Mouse (Mus musculus): ENCODE measurements around the gene Per1. TPM values are rescaled to one million over a fixed set of nuclear protein-coding genes. Genes with fewer than 3 reads are reported as not detected.
A peak's percentile ranks its signal among the peaks of the same experiment; 100 is the strongest.

The Per1 gene
- total and polyA plus RNA-seq, 2 experiments from 2014 or later, result 15.2 to 38.3 TPM

GRCm38 (mm10) chr11:69121741-69122335, 26.8 kb downstream of the Per1 start:
- no peaks in the 10 kb centered on the region for H3K36me3 ChIP-seq (ENCODE audit: insufficient read depth)
- peak overlapping the region; percentile 85 for H3K4me3 ChIP-seq (ENCODE audit: low read depth, low read length)
- no peaks in the 10 kb centered on the region for H3K9me3 ChIP-seq (ENCODE audit: low read length)
- peak overlapping the region; percentile 75 for H3K27ac ChIP-seq (ENCODE audit: low read depth, low read length)
- no peak for TF ChIP-seq CTCF (IDR thresholded peaks at IDR 0.05; ENCODE audit: low read depth)
- peak; percentile 61 for DNase-seq
- 3% methylated on average over 31 of the region's 32 CpGs for WGBS
- peaks cover 18% of the 10 kb centered on the region for H3K4me1 ChIP-seq (ENCODE audit: insufficient read depth)
- no peaks in the 10 kb centered on the region for H3K27me3 ChIP-seq (ENCODE audit: insufficient read depth, low read length)
- peak overlapping the region; percentile 73 for H3K9ac ChIP-seq
- H3K4me2 ChIP-seq (ENCODE audit: low read depth), result peak overlapping the region; percentile 96
- ATAC-seq, result no peak

- DNase-seq (peak; percentile 89), ATAC-seq (peak; percentile 63)
- WGBS, result 1% methylated on average over 65 of the region's 66 CpGs
- no peaks in the 10 kb centered on the region for H3K9me3 ChIP-seq (ENCODE audit: low read length)
- H3K4me3 ChIP-seq (ENCODE audit: low read depth, low read length), result peak within 1 kb of the TSS; percentile 85
- peaks cover 18% of the 10 kb centered on the region for H3K4me1 ChIP-seq (ENCODE audit: insufficient read depth)
- H3K36me3 ChIP-seq (ENCODE audit: insufficient read depth), result no peaks in the 10 kb centered on the region
- peak within 1 kb of the TSS; percentile 96 for H3K4me2 ChIP-seq (ENCODE audit: low read depth)
- peak within 1 kb of the TSS; percentile 75 for H3K27ac ChIP-seq (ENCODE audit: low read depth, low read length)
- no peaks in the 10 kb centered on the region for H3K27me3 ChIP-seq (ENCODE audit: insufficient read depth, low read length)
- H3K9ac ChIP-seq, result peak within 1 kb of the TSS; percentile 73
- peak; percentile 79 for TF ChIP-seq CTCF (IDR thresholded peaks at IDR 0.05; ENCODE audit: low read depth)
Observed at GRCm38 (mm10) chr11:69122336-69122951, 27.4 kb downstream of the Per1 start, which contains the start of gene 9130213A22Rik. TSS of gene 9130213A22Rik (minus strand) at chr11:69122589.

DNA sequence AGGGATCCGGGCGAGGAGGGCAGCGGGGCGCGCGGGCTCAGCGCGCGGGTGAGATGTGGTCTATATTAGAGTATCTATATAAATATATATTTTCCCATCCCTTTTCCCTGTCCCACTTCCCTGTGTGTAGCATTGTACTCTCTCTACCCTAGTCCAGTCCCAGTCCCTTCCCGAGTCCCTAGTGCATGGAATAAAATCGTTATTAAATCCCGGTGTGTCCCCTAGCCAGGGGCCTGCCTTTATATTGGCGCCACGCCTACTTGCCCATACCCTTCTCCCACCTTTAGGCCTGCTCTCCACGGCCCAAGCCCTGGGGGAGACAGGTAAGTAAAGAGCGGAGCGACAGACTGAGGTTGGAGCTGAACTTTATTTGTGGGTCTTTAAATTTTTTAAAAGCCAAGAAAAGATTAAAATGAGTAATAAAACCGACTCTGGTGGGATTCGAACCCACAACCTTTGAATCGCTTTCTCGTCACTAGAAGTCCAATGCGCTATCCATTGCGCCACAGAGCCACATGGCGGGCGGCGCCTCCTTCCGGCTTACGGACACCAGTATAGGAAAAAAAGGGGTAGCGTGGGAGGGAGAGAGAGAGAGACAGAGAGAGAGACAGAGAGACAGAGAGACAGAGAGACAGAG, 28.2 kb downstream of the Per1 start:
- peaks cover 18% of the 10 kb centered on the region for H3K4me1 ChIP-seq (ENCODE audit: insufficient read depth)
- peak overlapping the region; percentile 73 for H3K9ac ChIP-seq
- ATAC-seq, result no peak
- peak; percentile 52 for TF ChIP-seq CTCF (IDR thresholded peaks at IDR 0.05; ENCODE audit: low read depth)
- H3K27me3 ChIP-seq (ENCODE audit: insufficient read depth, low read length), result no peaks in the 10 kb centered on the region
- no peaks in the 10 kb centered on the region for H3K9me3 ChIP-seq (ENCODE audit: low read length)
- peak overlapping the region; percentile 88 for H3K27ac ChIP-seq (ENCODE audit: low read depth, low read length)
- WGBS, result under 1% methylated on average over 29 of the region's 29 CpGs
- peak; percentile 95 for DNase-seq
- H3K4me3 ChIP-seq (ENCODE audit: low read depth, low read length), result peak overlapping the region; percentile 85
- peak overlapping the region; percentile 96 for H3K4me2 ChIP-seq (ENCODE audit: low read depth)
- no peaks in the 10 kb centered on the region for H3K36me3 ChIP-seq (ENCODE audit: insufficient read depth)

DNA sequence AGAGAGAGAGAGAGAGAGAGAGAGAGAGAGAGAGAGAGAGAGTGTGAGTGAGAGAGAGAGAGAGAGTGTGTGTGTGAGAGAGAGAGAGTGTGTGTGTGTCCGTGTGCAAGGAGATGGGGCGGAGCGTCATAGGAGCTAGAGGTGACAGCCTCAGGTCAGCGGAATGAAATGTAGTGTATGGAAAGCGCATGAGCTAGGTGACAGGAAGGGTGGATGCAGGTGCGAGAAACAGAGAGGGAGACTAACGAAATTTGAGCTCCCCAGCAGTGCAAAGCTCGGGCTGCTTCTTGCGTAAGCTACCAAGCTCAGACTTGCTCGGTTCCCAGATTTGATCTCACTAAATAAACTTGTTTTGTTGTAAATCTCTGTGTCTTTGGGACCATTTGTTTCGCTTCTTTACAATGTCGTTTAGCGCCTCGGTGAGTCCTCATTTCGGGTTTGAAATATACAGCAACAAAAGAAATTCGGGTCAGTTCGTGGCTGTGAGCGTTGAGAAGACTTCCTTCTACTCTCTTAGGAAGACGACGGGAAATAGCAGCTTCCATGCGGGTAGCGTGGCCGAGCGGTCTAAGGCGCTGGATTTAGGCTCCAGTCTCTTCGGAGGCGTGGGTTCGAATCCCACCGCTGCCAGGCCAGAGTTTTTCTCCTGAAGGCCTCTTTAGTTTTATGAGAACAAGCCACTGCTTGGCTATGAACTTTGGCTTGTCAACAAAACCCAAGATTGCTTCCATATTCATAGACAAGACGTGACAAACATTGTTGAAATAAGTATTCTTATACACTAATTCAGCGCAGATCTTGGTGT, 28.9 kb downstream of the Per1 start:
- Histone ChIP-seq H3K27ac (ENCODE audit: low read depth, low read length) (peak overlapping the region; percentile 88), H3K9ac (peak overlapping the region; percentile 63), H3K4me3 (ENCODE audit: low read depth, low read length) (peak overlapping the region; percentile 85), H3K9me3 (ENCODE audit: low read length) (no peaks in the 10 kb centered on the region), H3K27me3 (ENCODE audit: insufficient read depth, low read length) (no peaks in the 10 kb centered on the region), H3K4me1 (ENCODE audit: insufficient read depth) (peaks cover 17% of the 10 kb centered on the region), H3K36me3 (ENCODE audit: insufficient read depth) (no peaks in the 10 kb centered on the region), H3K4me2 (ENCODE audit: low read depth) (peak overlapping the region; percentile 96)
- ATAC-seq (peak; percentile 64), DNase-seq (peak; percentile 97)
- under 1% methylated on average over 31 of the region's 31 CpGs for WGBS
- TF ChIP-seq CTCF (IDR thresholded peaks at IDR 0.05; ENCODE audit: low read depth), result no peak

DNA sequence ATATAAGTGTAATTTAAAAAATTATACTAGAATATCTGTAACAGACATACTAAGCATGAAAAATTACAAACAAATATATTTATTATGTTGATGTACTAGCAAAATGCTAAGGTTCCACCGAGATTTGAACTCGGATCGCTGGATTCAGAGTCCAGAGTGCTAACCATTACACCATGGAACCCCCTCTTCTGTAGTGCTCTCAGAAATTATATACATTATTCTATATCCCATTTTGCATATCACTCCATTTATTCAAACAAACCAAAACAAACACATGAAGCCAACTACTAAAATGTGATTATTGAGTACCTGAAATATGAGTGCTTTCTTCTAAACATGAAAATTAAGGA, 29.5 kb downstream of the Per1 start:
- ATAC-seq, result peak; percentile 47; the same call in 1 of the 2 replicates

DNA sequence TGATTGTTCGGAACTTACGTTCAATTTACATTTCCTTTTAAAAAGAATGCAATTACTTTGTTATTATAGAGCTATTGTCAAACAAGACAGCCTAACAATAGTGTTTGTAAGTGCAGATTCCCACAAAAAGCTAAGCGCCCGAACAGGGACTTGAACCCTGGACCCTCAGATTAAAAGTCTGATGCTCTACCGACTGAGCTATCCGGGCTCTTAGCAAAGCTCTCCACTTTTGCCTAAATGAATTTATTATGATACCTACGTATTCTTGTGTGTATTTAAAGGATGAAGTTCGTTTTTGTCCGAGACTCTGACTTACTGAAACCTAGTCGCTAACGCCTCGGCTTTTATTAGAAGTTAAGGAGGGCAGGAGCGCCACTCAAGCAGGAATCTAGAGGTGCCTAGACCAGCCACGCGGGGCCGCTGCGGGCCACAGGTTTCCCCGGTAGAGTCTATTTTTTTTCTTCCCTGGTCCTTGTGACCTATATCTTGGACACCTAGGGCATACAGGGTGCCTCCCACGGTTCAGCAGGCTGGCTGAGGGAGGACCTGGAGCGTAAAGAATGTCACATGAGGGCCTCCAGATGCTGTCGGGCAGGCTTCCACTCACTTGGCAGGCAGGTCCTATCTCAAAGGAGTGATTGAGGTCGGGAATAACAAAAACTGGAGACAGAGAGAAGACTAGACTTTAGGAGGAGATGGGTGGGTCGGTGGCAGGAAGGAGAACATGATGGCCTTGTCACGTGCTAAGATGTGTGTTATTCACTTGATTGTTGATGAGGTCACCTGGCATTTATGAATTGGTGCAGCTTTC, 30.2 kb downstream of the Per1 start:
- Histone ChIP-seq H3K27me3 (ENCODE audit: insufficient read depth, low read length) (no peaks in the 10 kb centered on the region), H3K4me3 (ENCODE audit: low read depth, low read length) (peak overlapping the region; percentile 56), H3K36me3 (ENCODE audit: insufficient read depth) (no peaks in the 10 kb centered on the region), H3K9ac (peak overlapping the region; percentile 59), H3K4me1 (ENCODE audit: insufficient read depth) (peaks cover 8% of the 10 kb centered on the region), H3K9me3 (ENCODE audit: low read length) (no peaks in the 10 kb centered on the region), H3K27ac (ENCODE audit: low read depth, low read length) (peak overlapping the region; percentile 85), H3K4me2 (ENCODE audit: low read depth) (peak overlapping the region; percentile 62)
- TF ChIP-seq CTCF (IDR thresholded peaks at IDR 0.05; ENCODE audit: low read depth), result peak; percentile 55
- peak; percentile 95 for DNase-seq
- 1% methylated on average over 24 of the region's 24 CpGs for WGBS
- peak; percentile 50 for ATAC-seq

More for the DNA sequence above, 29.5 kb downstream of the Per1 start:
- Histone ChIP-seq H3K9me3 (ENCODE audit: low read length) (no peaks in the 10 kb centered on the region), H3K36me3 (ENCODE audit: insufficient read depth) (no peaks in the 10 kb centered on the region), H3K4me3 (ENCODE audit: low read depth, low read length) (peak overlapping the region; percentile 85), H3K27me3 (ENCODE audit: insufficient read depth, low read length) (no peaks in the 10 kb centered on the region), H3K9ac (no peak overlapping the region), H3K27ac (ENCODE audit: low read depth, low read length) (peak overlapping the region; percentile 88; the same call in 1 of the 2 replicates), H3K4me2 (ENCODE audit: low read depth) (peak overlapping the region; percentile 96), H3K4me1 (ENCODE audit: insufficient read depth) (peaks cover 13% of the 10 kb centered on the region)
- under 1% methylated on average over 3 of the region's 3 CpGs for WGBS
- peak; percentile 89 for DNase-seq
- no peak for TF ChIP-seq CTCF (IDR thresholded peaks at IDR 0.05; ENCODE audit: low read depth)

Measured in forebrain, postnatal 0 days (tissue).